Mouse (Mus musculus) stomach, postnatal 0 days (tissue): Measurements from ENCODE around the gene Eps8.

Experiments used
- CTCF ChIP-seq: IDR thresholded peaks from 2 replicates; pipeline ENCODE4 v1.5.1; 2016; ENCODE audit warnings: antibody characterized with exemption, low read depth, mild to moderate bottlenecking, moderate library complexity
- EP300 ChIP-seq: optimal IDR thresholded peaks from 2 replicates; pipeline ENCODE3; 2016; ENCODE audit warnings: antibody characterized with exemption

- TF ChIP-seq EP300 (no peak), CTCF (peak; percentile 97)
These were observed 199.1 kb downstream of the Eps8 start for GRCm38 (mm10) chr6:137455537-137456041.
